Mouse (Mus musculus) megakaryocyte, embryonic 14.5 days (primary cell): ENCODE measurements around the gene Lmtk2.

Experiments
- FLI1 ChIP-seq: IDR thresholded peaks from 2 replicates; pipeline ENCODE4 v1.6.1; 2012; ENCODE audit warnings: low read length, inconsistent platforms, mixed read lengths
- GATA1 ChIP-seq: IDR thresholded peaks from 3 replicates; pipeline ENCODE4 v1.6.1; 2012; ENCODE audit warnings: mixed read lengths, low read length, inconsistent platforms, borderline replicate concordance

DNA sequence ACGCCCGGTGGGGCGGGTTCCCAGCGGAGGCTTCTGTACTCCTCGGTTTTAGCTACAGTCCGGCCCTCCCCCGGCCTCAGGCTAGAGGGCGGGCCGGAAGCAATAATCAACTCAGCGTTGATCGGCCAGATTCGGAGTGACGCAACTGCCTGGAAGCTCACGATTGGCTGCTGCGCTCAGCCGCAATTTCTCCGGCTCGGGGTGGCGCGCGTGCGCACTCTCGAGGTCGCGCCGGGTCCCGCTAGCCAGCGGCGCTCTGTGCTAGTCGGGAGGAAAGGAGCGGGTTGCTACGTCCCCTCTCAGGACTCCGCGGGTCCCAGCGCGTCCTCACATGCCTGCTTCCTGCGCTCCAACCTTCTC is 123.2 kb downstream of the Lmtk2 start, which contains the start of gene Tecpr1:
- no peak for TF ChIP-seq GATA1
- no peak for TF ChIP-seq FLI1
